Mouse (Mus musculus) thymus, adult 2 months (tissue): ENCODE data around the gene Fam117b. TPM values are rescaled to one million over a fixed set of nuclear protein-coding genes. Genes with fewer than 3 reads are reported as not detected.

Source experiments
- DNase-seq: peaks from one replicate; pipeline ENCODE4 v3.0.0; 2021
- H3K27ac ChIP-seq: fragments of 200-500 bp; 2 replicates; pipeline ENCODE4 v1.5.1; 2012; ENCODE audit warnings: low read length, control low read depth; ENCODE audit not compliant: control insufficient read depth, insufficient read depth
- H3K27me3 ChIP-seq: fragments of 200-500 bp; 2 replicates; pipeline ENCODE4 v1.6.1; 2012; ENCODE audit warnings: mild to moderate bottlenecking, low read length, moderate library complexity, mixed read lengths; ENCODE audit not compliant: control insufficient read depth, insufficient read depth
- H3K36me3 ChIP-seq: fragments of 200-500 bp; 2 replicates; pipeline ENCODE4 v1.6.1; 2012; ENCODE audit warnings: mild to moderate bottlenecking, low read length, moderate library complexity; ENCODE audit not compliant: control insufficient read depth, insufficient read depth
- H3K4me1 ChIP-seq: fragments of 200-500 bp; replicated peaks from 2 replicates; pipeline ENCODE4 v1.6.1; 2012; ENCODE audit warnings: low read length; ENCODE audit not compliant: control insufficient read depth, insufficient read depth
- H3K4me3 ChIP-seq: fragments of 200-500 bp; 2 replicates; pipeline ENCODE4 v1.5.1; 2012; ENCODE audit warnings: mild to moderate bottlenecking, low read length, control low read depth, moderate library complexity; ENCODE audit not compliant: control insufficient read depth, insufficient read depth
- CTCF ChIP-seq: fragments of 200-500 bp; IDR thresholded peaks from 2 replicates; pipeline ENCODE4 v1.5.1; 2012; ENCODE audit warnings: mild to moderate bottlenecking, control low read depth, low read length, moderate library complexity, borderline replicate concordance; ENCODE audit not compliant: control insufficient read depth, poor library complexity, insufficient read depth; ENCODE audit errors: extremely low read depth
- POLR2A ChIP-seq: fragments of 200-500 bp; IDR thresholded peaks from 2 replicates; pipeline ENCODE4 v1.6.1; 2012; ENCODE audit warnings: mild to moderate bottlenecking, low read length, control low read depth, moderate library complexity; ENCODE audit not compliant: control insufficient read depth, poor library complexity, insufficient read depth; ENCODE audit errors: extremely low read depth
- WGBS: fragments of 180-500 bp; shearing (Covaris S2); methylation state at CpG from one replicate; pipeline ENCODE4 v1.1.7; 2018; 5-methylcytosine and 5-hydroxymethylcytosine counted together
- polyA plus RNA-seq: library from polyadenylated mRNA; depleted of rRNA; stranded (reverse); fragments of >200 nt; gene quantifications from 2 replicates; pipeline ENCODE4 v1.2.3, GENCODE M21; 2012

Fam117b gene
- polyA plus RNA-seq, 1 experiment = 9.7 TPM

GRCm38 (mm10) chr1:59910941-59911340 lies 1.9 kb upstream of the Fam117b start:
- Histone ChIP-seq H3K4me1 (no peaks in the 10 kb centered on the region; the same call in 1 of the 2 replicates), H3K27ac (no peak overlapping the region), H3K36me3 (no peaks in the 10 kb centered on the region), H3K4me3 (no peak overlapping the region), H3K27me3 (no peaks in the 10 kb centered on the region)
- DNase-seq = no peak
- TF ChIP-seq POLR2A (no peak), CTCF (no peak)
- WGBS = 95% methylated on average over 1 of the region's 1 CpGs

- TF ChIP-seq POLR2A (peak; percentile 10; the same call in 1 of the 2 replicates), CTCF (peak; percentile 19; the same call in 1 of the 2 replicates)
- peak; percentile 60 for DNase-seq
- Histone ChIP-seq H3K27me3 (no peaks in the 10 kb centered on the region), H3K36me3 (no peaks in the 10 kb centered on the region), H3K4me3 (peak overlapping the region; percentile 81), H3K4me1 (no peaks in the 10 kb centered on the region; the same call in 1 of the 2 replicates), H3K27ac (no peak overlapping the region)
- WGBS = under 1% methylated on average over 97 of the region's 98 CpGs
Observed at GRCm38 (mm10) chr1:59913195-59913868, 526 bp downstream of the Fam117b start.

GRCm38 (mm10) chr1:59913869-59914225 lies 1.0 kb downstream of the Fam117b start:
- no peak for DNase-seq
- WGBS = 10% methylated on average over 12 of the region's 12 CpGs
- no peak for TF ChIP-seq POLR2A
- TF ChIP-seq CTCF = no peak
- H3K27me3 ChIP-seq = no peaks in the 10 kb centered on the region
- H3K4me1 ChIP-seq = no peaks in the 10 kb centered on the region; the same call in 1 of the 2 replicates
- no peak overlapping the region for H3K27ac ChIP-seq
- H3K4me3 ChIP-seq = peak overlapping the region; percentile 81
- no peaks in the 10 kb centered on the region for H3K36me3 ChIP-seq

GRCm38 (mm10) chr1:59914799-59915198 lies 2.0 kb downstream of the Fam117b start:
- H3K27me3 ChIP-seq = no peaks in the 10 kb centered on the region
- TF ChIP-seq CTCF = no peak
- no peak for TF ChIP-seq POLR2A
- H3K36me3 ChIP-seq = no peaks in the 10 kb centered on the region
- no peak overlapping the region for H3K27ac ChIP-seq
- DNase-seq = no peak
- no peaks in the 10 kb centered on the region; the same call in 1 of the 2 replicates for H3K4me1 ChIP-seq
- WGBS = 77% methylated on average over 3 of the region's 3 CpGs
- H3K4me3 ChIP-seq = no peak overlapping the region

GRCm38 (mm10) chr1:59915843-59916610 lies 3.2 kb downstream of the Fam117b start:
- TF ChIP-seq POLR2A = no peak
- TF ChIP-seq CTCF = no peak
- WGBS = 85% methylated on average over 10 of the region's 10 CpGs
- no peaks in the 10 kb centered on the region; the same call in 1 of the 2 replicates for H3K4me1 ChIP-seq
- H3K27me3 ChIP-seq = no peaks in the 10 kb centered on the region
- H3K36me3 ChIP-seq = no peaks in the 10 kb centered on the region
- no peak for DNase-seq
- no peak overlapping the region for H3K27ac ChIP-seq
- no peak overlapping the region for H3K4me3 ChIP-seq

GRCm38 (mm10) chr1:59917401-59917800 lies 4.6 kb downstream of the Fam117b start:
- TF ChIP-seq CTCF = no peak
- peak; percentile 16 for DNase-seq
- H3K27ac ChIP-seq = no peak overlapping the region
- no peaks in the 10 kb centered on the region for H3K27me3 ChIP-seq
- H3K36me3 ChIP-seq = no peaks in the 10 kb centered on the region
- WGBS = 39% methylated on average over 3 of the region's 3 CpGs
- no peaks in the 10 kb centered on the region; the same call in 1 of the 2 replicates for H3K4me1 ChIP-seq
- H3K4me3 ChIP-seq = no peak overlapping the region

GRCm38 (mm10) chr1:59918075-59918474 lies 5.3 kb downstream of the Fam117b start:
- no peak overlapping the region for H3K4me3 ChIP-seq
- H3K4me1 ChIP-seq = no peaks in the 10 kb centered on the region; the same call in 1 of the 2 replicates
- DNase-seq = no peak
- TF ChIP-seq CTCF (no peak), POLR2A (no peak)
- no peaks in the 10 kb centered on the region for H3K36me3 ChIP-seq
- H3K27me3 ChIP-seq = no peaks in the 10 kb centered on the region
- no peak overlapping the region for H3K27ac ChIP-seq
